Mouse (Mus musculus): Measurements from ENCODE around the gene Gm10134.

Gene Gm10134

DNA sequence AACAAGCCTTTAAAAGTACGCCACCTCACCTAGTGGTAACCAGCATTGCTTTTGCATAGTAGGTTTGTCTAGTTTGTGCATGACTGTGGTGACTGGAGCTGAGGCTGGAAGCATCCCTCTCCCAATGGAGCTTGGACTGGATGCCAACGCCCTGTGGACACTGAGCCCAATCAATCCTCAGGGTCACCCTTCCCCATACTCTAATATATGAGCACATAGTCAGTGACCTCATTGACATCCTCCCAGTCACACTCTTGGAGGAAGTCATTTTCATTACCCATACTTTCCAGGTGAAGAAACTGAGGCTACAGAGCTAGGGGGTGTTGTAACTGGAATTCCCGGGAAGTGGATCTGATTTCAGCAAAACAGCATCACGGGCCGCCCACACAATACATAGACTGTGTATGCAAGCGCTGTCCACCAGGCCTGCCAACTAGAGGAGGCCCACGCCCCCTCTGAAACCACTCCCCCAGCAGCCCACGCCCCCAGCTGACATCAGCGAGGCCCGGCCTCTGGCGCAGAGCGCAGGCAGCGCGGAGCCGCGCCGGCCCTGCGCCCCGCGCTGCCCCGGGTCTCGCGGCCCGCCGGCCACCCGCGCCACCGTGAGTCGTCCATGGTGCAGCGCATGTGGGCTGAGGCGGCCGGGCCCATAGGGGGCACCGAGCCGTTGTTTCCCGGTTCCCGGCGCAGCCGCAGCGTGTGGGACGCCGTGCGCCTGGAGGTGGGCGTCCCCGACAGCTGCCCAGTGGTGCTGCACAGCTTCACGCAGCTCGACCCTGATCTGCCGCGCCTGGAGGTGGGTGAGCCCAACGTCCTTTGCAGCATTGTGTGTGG lies 27.3 kb downstream of the Gm10134 start:
- DNase-seq (ENCODE audit: low spot score in 2 of 2): peak; percentile 75 to 85

DNA sequence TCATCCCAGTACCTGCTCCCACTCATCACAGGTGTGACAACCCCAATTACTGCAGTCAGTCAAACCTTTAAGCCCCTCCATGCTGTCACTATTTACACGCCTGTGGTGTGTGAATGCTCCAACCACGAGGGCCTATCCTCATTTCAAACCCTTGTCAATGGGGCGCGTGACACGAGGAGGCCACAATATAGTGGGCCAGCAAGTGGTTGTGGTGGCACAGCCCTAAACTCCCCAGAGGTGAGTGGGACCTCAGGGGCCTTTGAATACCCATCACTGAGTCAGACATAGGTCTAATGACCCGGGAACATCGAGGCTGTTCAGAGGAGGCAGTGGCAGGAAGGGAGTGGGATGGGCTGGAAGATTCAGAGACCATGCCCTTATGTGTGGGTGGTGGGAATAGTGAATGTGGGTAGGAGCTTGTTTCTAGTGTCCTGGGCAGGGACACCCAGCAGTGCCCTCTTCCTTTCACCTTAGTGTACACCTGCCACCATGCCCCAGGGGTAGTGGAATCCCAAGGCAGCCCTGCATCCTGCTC lies 28.1 kb downstream of the Gm10134 start:
- DNase-seq (ENCODE audit: low spot score in 2 of 2): no peak

DNA sequence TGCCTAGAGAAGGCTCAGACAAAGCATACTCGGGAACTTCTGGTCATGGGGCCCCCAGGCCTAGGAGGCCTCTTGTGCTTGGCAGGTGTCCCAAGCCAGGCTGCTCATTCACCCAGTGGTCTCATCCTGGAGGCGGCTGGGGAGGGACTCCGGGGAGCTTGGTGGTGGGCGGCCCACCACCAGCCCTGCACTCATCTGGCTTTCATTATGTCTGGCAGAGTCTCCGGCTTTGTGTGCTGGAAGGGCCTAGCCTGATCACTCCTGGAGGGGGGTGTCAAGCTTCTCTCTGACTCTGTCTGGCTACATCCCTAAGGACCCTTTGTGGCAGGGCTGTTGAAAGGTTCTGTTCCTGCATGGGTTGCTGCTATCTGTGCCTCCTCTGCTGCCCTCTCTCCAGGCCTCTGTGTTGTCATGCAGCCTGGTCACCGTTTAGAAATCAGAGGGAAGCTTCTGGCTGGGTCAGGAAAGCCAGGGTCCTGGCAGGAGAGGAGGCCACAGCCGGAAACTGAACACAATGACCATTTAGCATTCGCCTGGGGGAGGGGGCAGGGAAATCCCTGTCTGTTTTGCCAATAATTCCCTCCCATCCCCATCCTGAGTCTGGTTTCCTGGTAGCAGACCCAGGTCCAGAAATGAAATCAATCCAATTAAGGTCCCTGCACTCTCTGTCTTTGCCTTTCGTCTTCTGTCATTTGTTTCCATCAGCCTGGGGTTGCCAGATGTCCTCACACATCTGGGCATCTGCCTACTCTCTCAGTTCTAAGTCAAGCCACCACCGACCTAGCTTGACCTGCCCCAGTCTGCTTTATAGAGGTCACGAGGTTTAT lies 28.8 kb downstream of the Gm10134 start:
- no peak for DNase-seq (ENCODE audit: low spot score in 2 of 2)

DNA sequence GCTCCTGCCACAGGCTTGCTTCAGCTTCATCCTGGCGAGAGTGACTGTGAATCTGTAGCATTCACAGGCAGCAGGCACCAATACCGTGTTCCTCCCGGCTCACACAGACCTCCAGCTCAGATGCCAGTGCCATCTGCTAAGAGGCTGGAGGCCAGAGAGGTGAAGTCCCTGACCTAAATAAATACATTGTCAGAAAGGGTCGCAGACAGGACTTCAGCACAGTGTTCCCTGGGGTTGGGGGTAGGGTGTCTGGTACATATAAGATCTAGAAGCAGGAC lies 29.3 kb downstream of the Gm10134 start:
- DNase-seq (ENCODE audit: low spot score in 2 of 2): no peak

DNA sequence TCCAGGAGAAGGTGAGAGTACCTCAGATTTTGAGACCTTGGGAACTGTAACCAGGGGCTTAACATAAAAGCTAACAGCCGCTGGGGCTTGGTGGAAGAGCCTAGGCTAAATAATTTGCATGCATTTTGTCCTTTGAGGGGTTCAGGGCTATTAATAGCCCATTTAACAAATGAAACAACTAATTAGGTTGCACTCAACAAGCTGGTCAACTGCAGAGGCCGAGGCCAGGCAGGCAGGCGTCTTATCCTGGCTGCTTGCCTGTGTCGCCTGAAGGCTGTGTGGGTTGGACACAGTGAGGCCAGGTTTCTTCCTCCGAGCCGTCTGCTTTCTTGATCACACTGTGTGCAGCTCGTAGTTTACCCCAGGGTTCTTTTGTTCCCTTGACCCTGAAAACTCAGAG lies 29.8 kb downstream of the Gm10134 start:
- no peak for DNase-seq (ENCODE audit: low spot score in 2 of 2)

DNA sequence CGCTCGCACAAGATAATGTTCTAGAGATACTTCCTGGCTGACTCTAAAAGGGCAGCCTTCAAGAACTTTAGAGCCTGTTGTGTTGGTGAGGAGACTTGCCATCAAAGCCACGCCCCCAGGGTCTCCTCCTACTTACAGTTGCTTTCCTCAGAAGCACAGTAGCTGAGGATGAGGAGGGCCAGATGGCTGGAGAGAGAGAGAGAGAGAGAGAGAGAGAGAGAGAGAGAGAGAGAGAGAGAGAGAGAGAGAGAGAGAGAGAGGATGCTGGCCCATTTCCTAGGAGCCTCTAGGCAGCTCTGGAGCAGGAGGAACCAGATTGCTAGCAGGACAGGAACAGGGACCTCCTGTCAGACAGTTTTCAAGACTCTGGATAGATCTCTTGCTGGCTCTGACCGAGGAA lies 30.3 kb downstream of the Gm10134 start:
- DNase-seq (ENCODE audit: low spot score in 2 of 2): no peak

DNA sequence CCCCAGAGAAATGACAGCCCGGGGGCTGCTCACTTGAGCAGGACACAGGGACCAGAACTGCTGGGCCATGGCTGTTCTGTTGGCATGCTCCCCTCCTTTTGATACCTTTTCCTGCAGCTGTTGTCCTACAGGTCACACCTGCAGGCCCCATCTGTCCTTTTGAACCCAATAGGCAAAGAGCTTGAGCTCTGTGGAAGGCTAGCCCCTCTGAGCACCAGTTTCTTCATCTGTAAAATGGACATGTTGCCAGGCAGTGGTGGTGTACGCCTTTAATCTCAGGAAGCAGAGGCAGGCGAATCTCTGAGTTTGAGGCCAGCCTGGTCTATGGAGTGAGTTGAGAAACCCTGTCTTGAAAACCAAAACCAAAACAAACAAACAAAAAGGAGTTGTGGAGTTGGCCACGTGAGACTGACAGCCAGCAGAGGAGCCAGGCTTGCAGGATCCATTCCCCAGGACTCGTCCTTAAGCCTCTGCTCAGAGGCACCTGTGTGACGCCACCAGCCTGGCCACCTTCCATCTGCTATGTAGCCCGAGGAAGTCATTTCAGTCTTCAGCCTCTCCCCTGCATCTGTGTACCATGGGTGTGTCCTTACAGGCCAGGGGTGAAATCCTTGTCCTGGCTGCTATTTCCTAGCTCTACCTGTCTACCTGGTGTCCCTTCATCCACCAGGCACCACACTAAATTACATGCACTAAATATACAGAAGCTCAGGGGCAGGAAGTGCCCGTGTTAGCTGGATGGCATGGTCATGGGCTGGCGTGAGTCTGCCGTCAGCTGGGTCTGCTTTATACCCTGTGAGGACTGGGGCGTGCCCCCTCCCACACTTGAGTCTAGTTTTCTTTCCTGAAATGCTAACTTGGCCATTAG lies 31.1 kb downstream of the Gm10134 start:
- no peak for DNase-seq (ENCODE audit: low spot score in 2 of 2)

DNA sequence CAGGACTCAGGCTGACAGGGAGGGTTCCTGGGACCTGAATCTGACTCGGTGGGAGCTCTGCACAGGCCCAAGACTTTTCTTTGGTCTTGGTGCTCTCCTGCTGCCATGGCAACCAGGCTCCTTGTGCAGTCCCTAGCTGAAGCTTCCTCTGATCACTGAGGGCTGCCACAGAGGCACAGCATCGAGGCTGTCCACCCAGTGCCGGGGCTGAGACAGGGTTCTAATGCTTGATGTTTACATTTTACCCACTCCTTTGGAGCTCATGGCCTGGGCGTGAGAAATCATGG lies 31.7 kb downstream of the Gm10134 start:
- DNase-seq (ENCODE audit: low spot score in 2 of 2): no peak

DNA sequence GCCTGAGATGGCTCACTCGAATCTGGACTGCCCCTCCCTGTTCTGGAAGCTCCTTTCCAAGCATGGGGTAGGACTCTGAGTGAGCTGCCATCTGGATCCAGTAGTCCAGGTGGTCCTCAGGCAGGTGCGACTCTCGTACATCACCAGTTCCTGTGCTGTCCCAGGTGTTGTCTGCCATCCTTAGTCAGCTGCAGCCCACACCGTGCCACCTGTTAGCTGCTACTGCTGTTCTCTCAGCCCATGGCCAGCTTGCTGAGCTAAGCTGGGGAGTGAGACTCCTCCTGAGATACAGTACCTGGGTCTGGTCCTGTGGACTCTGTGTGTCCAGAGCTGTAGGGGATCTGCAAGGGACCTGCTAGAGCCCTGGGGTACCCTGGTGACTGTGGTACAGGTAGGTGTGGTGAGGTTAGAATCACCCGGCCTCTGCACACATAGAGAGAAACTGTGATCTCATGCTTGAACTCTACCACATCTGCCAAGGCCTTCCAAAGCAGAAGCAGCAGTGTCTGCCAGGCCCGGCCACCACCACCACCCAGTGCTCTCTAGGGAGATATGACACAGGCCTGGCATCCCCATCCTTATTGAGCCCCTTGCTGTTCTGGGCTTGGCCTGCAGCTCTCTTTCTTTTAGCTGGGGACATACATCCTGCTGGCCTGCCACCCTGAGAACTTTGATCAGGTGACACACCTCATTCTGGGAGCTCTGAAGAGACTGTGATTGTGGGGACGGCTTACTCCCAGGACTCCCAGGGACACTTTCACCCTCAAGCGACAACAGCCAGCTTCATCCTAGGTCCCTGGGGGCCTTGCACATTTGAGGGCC lies 32.3 kb downstream of the Gm10134 start:
- no peak for DNase-seq (ENCODE audit: low spot score in 2 of 2)

DNA sequence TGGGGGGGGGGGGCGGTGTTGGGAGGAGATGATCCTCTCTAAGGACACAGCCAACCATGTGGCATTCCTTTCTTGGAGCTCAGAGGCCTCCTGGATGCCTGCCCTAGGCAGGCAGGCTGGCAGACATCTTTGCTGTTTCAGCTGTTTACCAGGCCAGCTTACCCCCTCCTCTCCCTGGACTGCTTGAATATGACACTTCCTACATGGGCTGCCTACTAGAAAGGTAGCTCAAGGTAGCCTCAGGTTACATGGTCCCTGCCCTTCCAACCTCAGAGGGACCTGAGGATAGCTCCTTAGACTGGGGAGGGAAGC lies 32.9 kb downstream of the Gm10134 start:
- DNase-seq (ENCODE audit: low spot score in 2 of 2): no peak

DNA sequence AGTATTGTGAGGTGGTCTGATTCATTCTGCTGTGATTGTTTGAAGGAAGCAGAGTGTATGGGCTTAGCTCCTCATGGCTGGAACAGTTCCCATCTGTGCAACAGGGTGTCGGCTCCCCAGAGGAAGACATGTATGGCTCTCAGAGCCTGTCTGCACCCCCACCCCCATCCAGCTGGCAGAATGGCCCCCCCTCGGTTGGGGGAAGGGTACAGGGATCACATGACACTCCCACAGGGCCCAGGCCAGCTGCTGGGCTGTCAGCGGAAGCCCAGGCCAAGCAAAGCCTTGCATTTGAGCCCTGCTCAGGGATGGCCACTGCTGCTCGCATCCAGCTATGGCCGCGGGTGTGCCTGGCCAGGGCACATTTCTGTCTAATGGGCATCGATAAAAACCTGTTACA lies 33.3 kb downstream of the Gm10134 start:
- peak; percentile 61 to 74 for DNase-seq (ENCODE audit: low spot score in 2 of 2)

DNA sequence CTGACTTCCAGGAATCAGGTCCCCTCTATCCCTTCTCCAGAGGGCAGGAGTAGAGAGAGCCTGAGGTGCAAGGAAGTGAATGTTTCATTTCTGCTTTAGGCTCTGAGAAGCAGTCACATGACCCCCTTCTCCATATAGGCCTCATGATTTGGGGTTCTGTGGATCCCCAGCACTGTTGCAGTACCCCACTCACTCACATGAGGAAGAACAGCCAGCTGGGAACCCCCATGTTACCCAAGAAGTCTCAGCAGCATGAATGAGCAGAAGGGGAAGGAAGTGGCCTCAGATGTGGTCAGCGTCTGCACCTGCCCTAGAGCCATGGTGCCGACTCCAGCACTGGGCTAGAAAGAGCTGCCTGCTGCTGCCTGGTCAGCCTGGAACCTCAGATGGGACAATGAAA lies 34.1 kb downstream of the Gm10134 start:
- peak; percentile 61 to 73 for DNase-seq (ENCODE audit: low spot score in 2 of 2)

DNA sequence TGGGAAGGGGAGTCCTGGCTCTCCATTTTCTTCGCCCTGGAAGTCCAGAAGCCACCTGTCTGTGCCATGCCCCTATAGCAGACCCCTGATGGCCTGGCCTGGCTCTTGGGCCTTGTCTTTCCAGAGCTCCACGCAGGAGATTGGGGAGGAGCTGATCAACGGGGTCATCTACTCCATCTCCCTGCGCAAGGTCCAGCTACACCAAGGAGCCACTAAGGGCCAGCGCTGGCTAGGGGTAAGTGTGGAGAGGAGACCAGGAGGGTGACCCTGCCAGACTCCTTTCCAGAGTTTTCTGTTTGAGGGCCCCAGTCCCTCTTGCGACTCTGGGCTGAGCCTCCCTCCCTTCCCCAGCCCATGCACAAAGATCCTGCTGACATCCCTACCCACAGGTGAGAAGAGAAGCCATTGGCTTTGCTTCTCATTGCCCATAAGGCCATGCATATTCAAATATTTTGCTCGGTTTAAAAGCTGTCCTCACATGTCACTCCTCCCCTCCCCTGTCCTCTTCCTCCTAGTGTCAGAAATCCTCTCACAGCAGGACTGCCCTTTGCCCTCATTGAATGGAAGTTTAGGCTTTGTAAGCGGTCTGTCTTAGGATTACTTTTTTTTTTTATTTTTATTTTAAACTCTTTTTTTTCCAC lies 34.8 kb downstream of the Gm10134 start:
- no peak for DNase-seq (ENCODE audit: low spot score in 2 of 2)

DNA sequence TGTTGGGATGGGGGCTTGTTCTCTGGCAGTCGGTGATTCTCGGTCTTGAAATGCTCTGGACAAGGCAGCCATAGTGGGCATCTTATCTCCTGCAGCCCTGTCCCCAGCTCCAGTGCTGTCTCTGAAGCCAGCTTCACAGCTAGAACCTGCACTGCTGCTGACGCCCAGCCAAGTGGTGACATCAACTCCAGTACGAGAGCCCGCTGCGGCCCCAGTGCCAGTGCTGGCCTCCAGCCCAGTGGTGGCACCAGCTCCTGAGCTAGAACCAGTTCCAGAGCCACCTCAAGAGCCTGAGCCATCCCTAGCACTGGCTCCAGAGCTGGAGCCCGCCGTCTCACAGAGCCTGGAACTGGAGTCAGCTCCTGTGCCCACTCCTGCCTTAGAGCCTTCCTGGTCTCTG lies 38.0 kb downstream of the Gm10134 start:
- no peak for DNase-seq (ENCODE audit: low spot score in 2 of 2)

DNA sequence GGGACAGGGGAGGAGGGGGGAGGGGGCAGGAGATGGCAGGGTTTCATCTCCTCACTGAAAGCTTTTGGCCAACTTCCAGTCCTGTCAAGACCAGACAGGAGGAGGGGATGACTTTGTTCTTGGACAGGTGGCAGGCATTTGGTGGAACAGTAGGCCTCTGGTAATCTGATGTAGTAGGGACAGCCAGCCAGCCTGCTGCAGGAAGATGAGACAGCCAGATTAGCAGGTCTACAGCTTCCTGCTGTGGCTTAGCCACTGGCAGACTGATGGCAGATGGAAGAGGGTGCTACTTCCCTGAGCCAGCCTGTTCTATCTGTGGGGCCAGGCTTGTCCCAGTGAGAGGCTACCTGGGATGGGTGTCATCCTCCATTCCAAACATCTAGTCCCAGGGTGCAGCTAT lies 40.1 kb downstream of the Gm10134 start:
- DNase-seq (ENCODE audit: low spot score in 2 of 2): no peak

DNA sequence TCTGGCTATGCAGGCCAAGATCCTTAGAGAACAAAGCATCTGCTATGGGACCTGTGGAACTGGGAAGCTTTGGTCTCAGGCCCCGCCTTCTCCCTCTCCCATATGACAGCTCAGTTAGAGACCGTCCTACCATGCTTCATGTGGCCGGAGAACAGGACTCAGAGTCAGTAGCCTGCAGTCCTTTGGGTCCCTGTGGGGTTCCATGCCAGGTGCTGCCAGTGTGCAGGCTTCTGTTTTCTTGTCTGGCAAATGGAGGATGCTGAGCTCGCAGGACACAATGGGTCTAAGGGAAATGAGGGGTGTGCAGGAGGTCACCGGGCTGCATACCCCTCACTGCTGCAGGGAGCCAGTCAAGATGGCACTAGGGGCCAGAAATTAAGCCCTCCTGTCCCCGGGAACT lies 40.7 kb downstream of the Gm10134 start:
- no peak for DNase-seq (ENCODE audit: low spot score in 2 of 2)

DNA sequence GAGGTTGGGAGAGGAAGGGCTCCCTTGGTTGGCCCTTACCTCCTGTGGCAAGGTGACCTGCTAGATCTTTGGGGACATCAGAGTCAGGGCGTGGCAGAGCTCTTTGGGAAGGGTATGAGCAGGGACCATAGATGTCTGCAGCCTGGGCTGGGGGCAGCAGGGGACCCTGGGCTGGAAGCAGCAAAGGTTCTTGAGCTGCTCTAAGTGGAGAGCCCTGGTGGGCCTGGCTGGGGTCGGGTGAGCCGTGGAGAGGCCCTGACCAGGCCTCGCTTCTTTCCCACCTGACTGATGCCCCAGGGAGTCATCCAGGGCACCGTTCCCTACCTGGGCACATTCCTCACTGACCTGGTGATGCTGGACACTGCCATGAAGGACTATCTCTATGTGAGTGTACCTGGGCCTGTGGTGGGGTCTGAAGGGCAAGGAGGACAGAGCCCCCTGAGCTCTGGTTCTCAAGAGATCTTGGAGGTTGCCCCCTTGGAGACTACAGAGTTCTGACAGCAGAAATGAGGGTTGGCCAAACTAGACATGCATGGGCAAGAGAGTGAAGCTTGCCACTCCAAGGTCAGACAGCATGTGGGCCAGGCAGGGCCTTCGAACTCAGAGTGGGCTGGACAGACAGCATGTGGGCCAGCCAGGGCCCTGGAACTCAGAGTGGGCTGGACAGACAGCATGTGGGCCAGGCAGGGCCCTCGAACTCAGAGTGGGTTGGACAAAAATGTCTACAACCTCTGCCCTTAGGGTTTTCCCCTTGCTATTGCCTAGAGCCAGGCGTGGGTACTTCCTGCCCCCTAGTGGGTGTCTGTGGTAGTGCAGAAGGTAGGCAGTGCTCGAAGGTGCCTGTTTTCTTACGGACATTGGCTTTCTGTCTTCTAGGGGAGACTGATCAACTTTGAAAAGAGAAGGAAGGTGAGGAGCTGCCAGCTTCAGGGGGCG lies 41.6 kb downstream of the Gm10134 start:
- peak; percentile 83 to 95 for DNase-seq (ENCODE audit: low spot score in 2 of 2)

DNA sequence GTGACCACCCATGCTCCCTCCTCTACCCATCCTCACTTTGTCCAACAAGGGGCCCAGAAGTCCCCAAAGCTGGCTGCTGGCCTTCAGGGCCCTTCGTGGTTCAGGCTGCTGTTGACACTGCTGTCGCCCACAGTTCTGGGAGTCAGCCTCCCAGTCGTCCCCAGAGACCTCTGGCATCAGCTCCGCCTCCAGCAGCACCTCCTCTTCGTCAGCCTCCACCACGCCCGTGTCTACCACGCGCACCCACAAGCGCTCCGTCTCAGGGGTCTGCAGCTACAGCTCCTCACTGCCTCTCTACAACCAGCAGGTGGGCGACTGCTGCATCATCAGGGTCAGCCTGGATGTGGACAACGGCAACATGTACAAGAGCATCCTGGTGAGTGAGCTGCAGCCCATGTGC lies 43.3 kb downstream of the Gm10134 start:
- no peak for DNase-seq (ENCODE audit: low spot score in 2 of 2)

DNA sequence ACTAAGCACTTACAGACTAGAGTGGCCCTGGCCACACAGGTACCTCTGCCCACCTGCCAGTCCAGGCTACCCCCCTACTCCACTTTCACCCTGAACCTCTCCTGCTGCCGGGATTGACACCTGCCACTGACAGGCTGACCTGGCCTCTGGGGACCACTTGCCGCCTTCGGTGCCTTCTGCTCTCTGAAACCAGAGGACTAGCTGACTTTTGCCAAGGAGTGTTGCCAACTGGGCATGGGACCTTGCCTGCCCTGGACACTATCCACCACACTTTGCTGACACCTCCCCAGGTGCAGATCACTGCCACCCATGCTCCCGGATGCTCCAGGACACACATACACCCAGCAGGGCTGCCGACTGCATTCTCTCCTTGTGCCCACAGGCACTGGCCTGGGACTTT lies 46.4 kb downstream of the Gm10134 start:
- DNase-seq (ENCODE audit: low spot score in 2 of 2): no peak

Data from spleen, postnatal 4 days (tissue).